Mouse (Mus musculus): ENCODE data around the gene Cstf3.

DNA sequence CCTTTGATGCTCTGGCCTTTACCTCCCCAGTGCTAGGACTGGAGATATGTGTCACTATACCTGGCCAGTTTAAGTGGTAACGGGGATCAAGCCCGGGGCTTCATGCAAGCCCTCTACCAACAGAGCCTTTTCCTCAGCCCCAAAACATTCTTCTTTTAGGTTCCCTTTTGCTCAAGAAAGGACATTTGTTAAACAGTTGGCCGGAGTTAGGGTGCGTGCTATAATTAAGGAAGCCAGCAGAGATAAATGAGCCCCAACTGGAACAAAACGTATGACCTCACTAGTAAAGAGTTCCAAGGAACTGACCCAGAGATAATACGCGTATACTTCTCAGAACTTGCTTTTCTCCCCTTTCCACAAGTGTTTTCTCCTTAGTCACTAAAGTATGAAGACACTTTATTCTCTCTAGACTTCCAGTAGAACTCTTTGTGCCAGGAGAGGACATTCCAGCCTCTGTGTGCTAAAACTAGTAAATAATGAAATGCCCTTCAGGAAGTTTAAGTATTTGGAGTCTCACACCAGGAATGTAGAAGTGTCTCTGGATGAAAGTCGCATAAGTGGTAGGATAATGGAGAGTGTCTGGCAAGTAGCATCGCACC lies 8.9 kb upstream of the Cstf3 start:
- TF ChIP-seq SIN3A (IDR thresholded peaks at IDR 0.05; ENCODE audit: low read length) (no peak), CTCF (IDR thresholded peaks at IDR 0.05 in 2 of 3, conservative IDR thresholded peaks at IDR 0.05 in 1 of 3; ENCODE audit: control insufficient read depth in 1 of 3, insufficient read depth in 1 of 3, low read depth in 2 of 3, low read length in 3 of 3, poor library complexity in 1 of 3, severe bottlenecking in 1 of 3) (no peak), TCF12 (IDR thresholded peaks at IDR 0.05; ENCODE audit: low read depth, low read length) (no peak), USF2 (IDR thresholded peaks at IDR 0.05; ENCODE audit: borderline replicate concordance in 1 of 2, insufficient read depth in 1 of 2, low read depth in 1 of 2, low read length in 2 of 2) (no peak), POLR2A (IDR thresholded peaks at IDR 0.05; ENCODE audit: control insufficient read depth in 1 of 2, insufficient read depth in 1 of 2, low read depth in 1 of 2, low read length in 2 of 2, poor library complexity in 1 of 2) (no peak), USF1 (IDR thresholded peaks at IDR 0.05; ENCODE audit: low read depth, low read length) (no peak)

Data from MEL (cell line).